Mouse (Mus musculus) C2C12 (cell line): ENCODE data around the gene Zyg11a. TPM values are rescaled to one million over a fixed set of nuclear protein-coding genes. Genes with fewer than 3 reads are reported as not detected.

Source experiments
- H3K27me3 ChIP-seq: one replicate; pipeline ENCODE4 v1.6.1; 2011; ENCODE audit not compliant: control insufficient read depth, insufficient read depth, insufficient read length
- H3K36me3 ChIP-seq: one replicate; pipeline ENCODE4 v1.6.1; 2011; ENCODE audit not compliant: control insufficient read depth, insufficient read depth
- H3K4me3 ChIP-seq: one replicate; pipeline ENCODE4 v1.5.1; 2011; ENCODE audit warnings: mild to moderate bottlenecking, control low read depth; ENCODE audit not compliant: poor library complexity, insufficient read depth, severe bottlenecking
- H3K79me2 ChIP-seq: one replicate; pipeline ENCODE4 v1.6.1; 2011; ENCODE audit not compliant: control insufficient read depth, insufficient read depth
- H3K79me3 ChIP-seq: one replicate; pipeline ENCODE4 v1.6.1; 2011; ENCODE audit warnings: low read depth, control low read depth
- H3ac ChIP-seq: one replicate; pipeline ENCODE3; 2011; ENCODE audit warnings: low read depth; ENCODE audit not compliant: control insufficient read depth, insufficient read length
- CEBPB ChIP-seq: IDR thresholded peaks from one replicate; pipeline ENCODE4 v1.6.1; 2011; ENCODE audit warnings: low read depth, mild to moderate bottlenecking, control low read depth, moderate library complexity
- CTCF ChIP-seq: IDR thresholded peaks from one replicate; pipeline ENCODE4 v1.5.1; 2011; ENCODE audit not compliant: control insufficient read depth, insufficient read depth, insufficient read length
- FOSL1 ChIP-seq: IDR thresholded peaks from one replicate; pipeline ENCODE4 v1.8.0; 2011; ENCODE audit warnings: mild to moderate bottlenecking, low read length; ENCODE audit not compliant: poor library complexity, insufficient read depth, severe bottlenecking
- MAX ChIP-seq: IDR thresholded peaks from one replicate; pipeline ENCODE4 v1.6.1; 2011; ENCODE audit warnings: mild to moderate bottlenecking, control low read depth
- MYOD1 ChIP-seq: IDR thresholded peaks from one replicate; pipeline ENCODE4 v1.6.1; 2011; ENCODE audit warnings: low read depth; ENCODE audit not compliant: control insufficient read depth, insufficient read length
- MYOG ChIP-seq: IDR thresholded peaks from one replicate; pipeline ENCODE4 v1.6.1; 2011; ENCODE audit not compliant: control insufficient read depth, insufficient read length; ENCODE audit errors: extremely low read depth
- USF1 ChIP-seq: IDR thresholded peaks from one replicate; pipeline ENCODE4 v1.6.1; 2011; ENCODE audit warnings: low read depth, mild to moderate bottlenecking, control low read depth, moderate library complexity
- long read RNA-seq, 2 experiments: library from polyadenylated mRNA; unstranded; transcript quantifications; one replicate each; pipeline ENCODE4 v2.0.0; 2019 to 2020
- polyA plus RNA-seq: library from polyadenylated mRNA; unstranded; fragments of >200 nt; fragmentation: generic; extraction: Trizol; gene quantifications from one replicate; pipeline ENCODE4 v1.2.1, GENCODE M21; 2012; ENCODE audit warnings: missing spikeins

Gene Zyg11a
- 0.01 TPM for polyA plus RNA-seq
- long read RNA-seq, experiment 1, result 0 reads
- long read RNA-seq, experiment 2, result 0 reads

GRCm38 (mm10) chr4:108217332-108218179 is at the start of gene Zyg11a:
Gene Zyg11a, minus strand, starts transcription at chr4:108218048.
- no peaks in the 10 kb centered on the region for H3K79me2 ChIP-seq
- no peak within 1 kb of the TSS for H3K4me3 ChIP-seq
- H3K36me3 ChIP-seq, result no peaks in the 10 kb centered on the region
- no peaks in the 10 kb centered on the region for H3K79me3 ChIP-seq
- H3ac ChIP-seq, result no peak within 1 kb of the TSS
- peaks cover 10% of the 10 kb centered on the region for H3K27me3 ChIP-seq
- no peak for TF ChIP-seq USF1
- no peak for TF ChIP-seq FOSL1
- TF ChIP-seq CEBPB, result no peak
- no peak for TF ChIP-seq MYOD1

DNA sequence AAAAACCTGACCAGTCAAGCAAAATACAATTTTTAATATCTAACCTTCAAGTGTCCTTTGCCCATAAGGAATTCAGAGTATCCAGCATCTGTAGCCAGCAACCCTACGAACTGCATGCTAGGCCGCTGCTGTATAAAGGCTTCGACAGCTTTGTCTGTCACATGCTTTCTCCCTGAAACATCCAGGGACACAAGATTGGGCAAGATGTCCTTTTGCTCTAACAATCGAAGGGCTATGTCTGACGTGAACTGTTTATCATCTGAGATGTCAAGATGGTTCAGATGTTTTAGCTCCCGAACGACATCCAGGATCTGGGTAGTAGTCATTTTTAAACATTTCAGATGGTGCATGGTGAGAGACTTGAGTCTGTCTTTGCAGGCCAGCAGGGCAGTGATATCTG is 47.9 kb upstream of the Zyg11a start:
- TF ChIP-seq MYOD1 (no peak), CEBPB (no peak), MYOG (no peak), CTCF (no peak), FOSL1 (no peak), USF1 (no peak), MAX (no peak)
- Histone ChIP-seq H3K36me3 (peaks cover 15% of the 10 kb centered on the region), H3ac (no peak overlapping the region), H3K4me3 (no peak overlapping the region), H3K27me3 (no peaks in the 10 kb centered on the region), H3K79me2 (no peaks in the 10 kb centered on the region), H3K79me3 (no peaks in the 10 kb centered on the region)

- Histone ChIP-seq H3ac (no peak overlapping the region), H3K4me3 (no peak overlapping the region), H3K36me3 (peaks cover 47% of the 10 kb centered on the region), H3K79me2 (no peaks in the 10 kb centered on the region), H3K79me3 (no peaks in the 10 kb centered on the region), H3K27me3 (no peaks in the 10 kb centered on the region)
- TF ChIP-seq USF1 (no peak), FOSL1 (no peak), CEBPB (no peak), MYOD1 (no peak), CTCF (no peak), MAX (no peak), MYOG (no peak)
Observed at GRCm38 (mm10) chr4:108253317-108253716, 35.5 kb upstream of the Zyg11a start.

GRCm38 (mm10) chr4:108250501-108250900 is 32.7 kb upstream of the Zyg11a start:
- Histone ChIP-seq H3K4me3 (no peak overlapping the region), H3K79me3 (no peaks in the 10 kb centered on the region), H3K36me3 (peaks cover 35% of the 10 kb centered on the region), H3K27me3 (no peaks in the 10 kb centered on the region), H3ac (no peak overlapping the region), H3K79me2 (no peaks in the 10 kb centered on the region)
- TF ChIP-seq MYOD1 (no peak), CTCF (no peak), MAX (no peak), MYOG (no peak), USF1 (no peak), FOSL1 (no peak)

DNA sequence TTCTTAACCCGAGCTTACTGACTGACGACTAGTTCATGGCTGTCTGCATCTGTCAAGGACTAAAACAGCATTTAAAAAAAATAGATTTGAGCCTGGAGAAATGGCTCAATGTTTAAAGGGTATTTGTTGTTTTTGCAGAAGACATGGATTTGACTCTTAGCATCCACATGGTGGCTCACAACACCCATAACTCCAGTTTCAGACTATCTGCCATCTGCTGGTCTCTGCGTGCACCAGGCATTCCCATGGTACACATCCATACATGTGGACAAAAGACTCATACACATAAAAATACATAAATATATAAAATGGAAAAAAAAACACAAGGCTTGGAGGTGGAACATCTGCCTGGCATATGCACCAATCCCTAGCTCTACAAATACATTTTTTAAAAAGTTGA is 31.5 kb upstream of the Zyg11a start:
- peaks cover 23% of the 10 kb centered on the region for H3K36me3 ChIP-seq
- H3K4me3 ChIP-seq, result no peak overlapping the region
- no peaks in the 10 kb centered on the region for H3K27me3 ChIP-seq
- H3ac ChIP-seq, result no peak overlapping the region
- no peaks in the 10 kb centered on the region for H3K79me3 ChIP-seq
- TF ChIP-seq CTCF (no peak), MAX (no peak), CEBPB (no peak), MYOG (no peak), MYOD1 (no peak), FOSL1 (no peak)
- H3K79me2 ChIP-seq, result no peaks in the 10 kb centered on the region
